Mouse (Mus musculus) liver, postnatal 0 days (tissue): ENCODE measurements around the gene Gm5901.

Source experiments
- CTCF ChIP-seq: sonication (generic); IDR thresholded peaks from 2 replicates; pipeline ENCODE4 v1.5.1; 2016; ENCODE audit warnings: antibody characterized with exemption, low read depth
- EP300 ChIP-seq: IDR thresholded peaks from 2 replicates; pipeline ENCODE4 v1.6.1; 2016; ENCODE audit warnings: antibody characterized with exemption, low read depth, mild to moderate bottlenecking

DNA sequence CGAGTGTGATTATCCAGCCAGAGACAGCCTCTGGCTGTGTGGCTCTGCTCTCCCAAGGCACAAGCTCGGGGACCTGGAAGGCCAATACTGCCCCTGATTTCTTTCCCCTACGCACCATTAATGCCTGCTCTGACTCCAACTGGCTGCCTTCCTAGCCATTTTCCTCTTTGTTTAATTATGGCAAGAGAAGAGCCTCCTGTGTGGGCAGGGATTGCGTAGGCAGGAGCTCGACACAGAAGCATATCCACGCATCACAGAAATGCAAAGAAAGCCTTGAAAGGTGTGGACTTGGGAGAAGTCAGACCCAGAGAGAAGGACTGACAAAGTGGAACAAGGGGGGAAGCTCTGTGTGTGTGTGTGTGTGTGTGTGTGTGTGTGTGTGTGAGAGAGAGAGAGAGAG is 39.5 kb downstream of the Gm5901 start:
- TF ChIP-seq CTCF (no peak), EP300 (no peak)
